Mouse (Mus musculus): ENCODE measurements around the gene Bicdl1.

GRCm38 (mm10) chr5:115652681-115653575 lies 78.5 kb downstream of the Bicdl1 start:
- TF ChIP-seq CTCF (IDR thresholded peaks at IDR 0.05; ENCODE audit: control insufficient read depth, insufficient read depth, low read length) (peak; percentile 92), POLR2A (IDR thresholded peaks at IDR 0.05; ENCODE audit: borderline replicate concordance, control insufficient read depth, low read depth, low read length) (peak; percentile 81)
